8 mouse cellular contexts compared by ENCODE assay signal in genomic region chrX:95444776-95445111, GRCm38 (mm10). TPM values are rescaled to one million over a fixed set of nuclear protein-coding genes. Genes with fewer than 3 reads are reported as not detected.
A peak's percentile ranks its signal among the peaks of the same experiment; 100 is the strongest.
DNase-seq lines count a peak whose midpoint lies in the region; ATAC-seq and TF ChIP-seq lines count a peak whose summit lies in the region.

Gene Amer1, minus strand, starts transcription at chrX:95444872.

- no peaks in the 10 kb centered on the region for H3K36me3 ChIP-seq in hindbrain, postnatal 0 days (ENCODE audit: insufficient read depth, low read length)

- no peaks in the 10 kb centered on the region for H3K9me3 ChIP-seq in hindbrain, postnatal 0 days (ENCODE audit: low read length)

- H3K4me1 ChIP-seq in hindbrain, postnatal 0 days (ENCODE audit: insufficient read depth, low read length), result peaks cover 3% of the 10 kb centered on the region; the same call in 1 of the 2 replicates

- WGBS in hindbrain, postnatal 0 days, result 24% methylated on average over 19 of the region's 19 CpGs

- peak within 1 kb of the TSS; percentile 63 for H3K4me2 ChIP-seq in hindbrain, postnatal 0 days (ENCODE audit: low read depth, low read length)

- H3K27ac ChIP-seq in hindbrain, postnatal 0 days, result peak within 1 kb of the TSS; percentile 79
- H3K27ac ChIP-seq in left cerebral cortex, adult 2 months, result peak within 1 kb of the TSS; percentile 78

- peak; percentile 82 for DNase-seq in T-cell, adult 2 months (ENCODE audit: low spot score)
- DNase-seq in cerebellum, postnatal 36 days, result peak; percentile 82 to 88
- DNase-seq in gastrocnemius, adult 18-20 months (ENCODE audit: low spot score), result peak; percentile 93
- peak; percentile 88 for DNase-seq in hindbrain, postnatal 0 days (ENCODE audit: low spot score)
- DNase-seq in left cerebral cortex, adult 2 months (ENCODE audit: extremely low spot score in 1 of 2, low spot score in 2 of 2), result peak; percentile 86
- peak; percentile 89 to 91 for DNase-seq in right cerebral cortex, adult 2 months (ENCODE audit: low spot score in 2 of 2)
- peak; percentile 92 for DNase-seq in urinary bladder, postnatal 14 days (ENCODE audit: low spot score)

- peak within 1 kb of the TSS; percentile 53 for H3K9ac ChIP-seq in hindbrain, postnatal 0 days (replicated peaks; ENCODE audit: low read length)

- no peak for TF ChIP-seq CTCF in hindbrain, postnatal 0 days (IDR thresholded peaks at IDR 0.05; ENCODE audit: low read depth)
- TF ChIP-seq CTCF in left cerebral cortex, adult 2 months (IDR thresholded peaks at IDR 0.05), result no peak

- peak within 1 kb of the TSS; percentile 52 for H3K4me3 ChIP-seq in hindbrain, postnatal 0 days (ENCODE audit: low read length)
- peak within 1 kb of the TSS; percentile 65 for H3K4me3 ChIP-seq in left cerebral cortex, adult 2 months

- no peaks in the 10 kb centered on the region for H3K27me3 ChIP-seq in hindbrain, postnatal 0 days (ENCODE audit: insufficient read depth, low read length)

- intact Hi-C loops in left cerebral cortex, adult 2 months (cut with DNase I), result loop anchor here (5.0 kb wide), 1 partner anchor 267 kb away; no protein-coding TSS in a partner anchor

- peak; percentile 97 for ATAC-seq in hindbrain, postnatal 0 days
- peak; percentile 91 for ATAC-seq in megakaryocyte, adult 5-6 weeks (ENCODE audit: poor library complexity, severe bottlenecking)

RNA-seq across cellular contexts. Expression of gene Amer1, which starts in this region (rescaled TPM):
- 1 to 10 TPM; 3.3 to 3.9 TPM for total RNA-seq in gastrocnemius, adult 18-20 months (2021)
- 18.3 and 19.0 TPM in 2 replicates for total RNA-seq in hindbrain, postnatal 0 days (2014; rRNA removed)
- polyA plus RNA-seq in hindbrain, postnatal 0 days (2015; fragmentation: Nextera tagmentation; extraction: Ambion mirVana), result 12.5 and 13.0 TPM in 2 replicates
- total RNA-seq in left cerebral cortex, adult 2 months (2021), result 1 to 10 TPM; 5.9 to 6.5 TPM
- 2.4 and 2.9 TPM in 2 replicates for total RNA-seq in megakaryocyte, adult 5-6 weeks (2015)
- 3.2 and 3.4 TPM in 2 replicates for total RNA-seq in megakaryocyte, adult 5-6 weeks (2017)

Comparison
In these comparisons a context has a peak if more than half of its experiments do, and no peak if none do; other contexts are left out.
1. Peak in every context shown above with its lines: DNase-seq, ATAC-seq, H3K4me3 ChIP-seq and H3K27ac ChIP-seq.